ENCODE assay signal across 7 mouse cellular contexts in genomic region chr4:128804426-128805149, GRCm38 (mm10). TPM values are rescaled to one million over a fixed set of nuclear protein-coding genes. Genes with fewer than 3 reads are reported as not detected.
DNase-seq lines count a peak whose midpoint lies in the region; ATAC-seq lines count a peak whose summit lies in the region.

No protein-coding gene starts in this region.

- H3K27ac ChIP-seq in embryonic facial prominence, embryonic 11.5 days (replicated peaks; ENCODE audit: low read depth, low read length) = peak overlapping the region; percentile 98
- H3K27ac ChIP-seq in hindbrain, embryonic 16.5 days (ENCODE audit: low read depth, low read length) = peak overlapping the region; percentile 94

- no peaks in the 10 kb centered on the region for H3K36me3 ChIP-seq in embryonic facial prominence, embryonic 11.5 days (replicated peaks; ENCODE audit: control insufficient read depth, insufficient read depth, low read depth, low read length)
- no peaks in the 10 kb centered on the region for H3K36me3 ChIP-seq in hindbrain, embryonic 16.5 days (ENCODE audit: control insufficient read depth, insufficient read depth, low read length)

- peak overlapping the region; percentile 100 for H3K9ac ChIP-seq in embryonic facial prominence, embryonic 11.5 days (replicated peaks; ENCODE audit: low read length)
- H3K9ac ChIP-seq in hindbrain, embryonic 16.5 days (ENCODE audit: low read depth, low read length) = peak overlapping the region; percentile 95

- no peaks in the 10 kb centered on the region for H3K9me3 ChIP-seq in embryonic facial prominence, embryonic 11.5 days (replicated peaks; ENCODE audit: control insufficient read depth, low read length)
- no peaks in the 10 kb centered on the region for H3K9me3 ChIP-seq in hindbrain, embryonic 16.5 days (ENCODE audit: control insufficient read depth, low read length)

- peak; percentile 31 to 54 for DNase-seq in spleen, postnatal 10 days (ENCODE audit: low spot score in 2 of 2)
- no peak for DNase-seq in spleen, postnatal 4 days (ENCODE audit: low spot score in 2 of 2)
- peak; percentile 35 for DNase-seq in embryonic facial prominence, embryonic 11.5 days (ENCODE audit: low spot score)
- no peak for DNase-seq in right cerebral cortex, postnatal 25 days
- no peak for DNase-seq in left cerebral cortex, adult 9 months (ENCODE audit: low spot score in 2 of 2)

- peaks cover 12% of the 10 kb centered on the region for H3K4me1 ChIP-seq in embryonic facial prominence, embryonic 11.5 days (ENCODE audit: control insufficient read depth, insufficient read depth, low read length)
- peaks cover 28% of the 10 kb centered on the region for H3K4me1 ChIP-seq in hindbrain, embryonic 16.5 days (ENCODE audit: control insufficient read depth, insufficient read depth, low read depth, low read length)

- H3K4me3 ChIP-seq in embryonic facial prominence, embryonic 11.5 days (ENCODE audit: low read depth, low read length) = peak overlapping the region; percentile 88
- peak overlapping the region; percentile 87 for H3K4me3 ChIP-seq in hindbrain, embryonic 16.5 days (ENCODE audit: low read length)

- peak overlapping the region; percentile 95 for H3K4me2 ChIP-seq in embryonic facial prominence, embryonic 11.5 days (ENCODE audit: low read depth, low read length)
- H3K4me2 ChIP-seq in hindbrain, embryonic 16.5 days (ENCODE audit: low read length) = peak overlapping the region; percentile 97

- ATAC-seq in embryonic facial prominence, embryonic 11.5 days (replicated peaks; ENCODE audit: insufficient number of reproducible peaks, low FRiP score, low TSS enrichment, low read depth) = 0 out of 2 replicates have a peak, but pooled peaks have one; percentile 7
- ATAC-seq in hindbrain, embryonic 16.5 days = no peak
- ATAC-seq in megakaryocyte progenitor cell, adult 5-6 weeks (replicated peaks; ENCODE audit: poor library complexity) = 0 out of 2 replicates have a peak, but pooled peaks have one; percentile 9

- 5% methylated on average over 6 of the region's 6 CpGs for WGBS in embryonic facial prominence, embryonic 11.5 days
- 2% methylated on average over 6 of the region's 6 CpGs for WGBS in hindbrain, embryonic 16.5 days

- no peaks in the 10 kb centered on the region for H3K27me3 ChIP-seq in embryonic facial prominence, embryonic 11.5 days (ENCODE audit: control insufficient read depth, insufficient read depth, low read length)
- no peaks in the 10 kb centered on the region for H3K27me3 ChIP-seq in hindbrain, embryonic 16.5 days (replicated peaks; ENCODE audit: control insufficient read depth, insufficient read depth, low read length)

RNA-seq across cellular contexts. Expression of gene Zfp362, which starts 1.3 kb away (rescaled TPM):
- polyA plus RNA-seq in embryonic facial prominence, embryonic 11.5 days (2014; fragmentation: Nextera tagmentation; extraction: Ambion mirVana) = 31.1 and 34.3 TPM in 2 replicates
- polyA plus RNA-seq in hindbrain, embryonic 16.5 days (2015; fragmentation: Nextera tagmentation; extraction: Ambion mirVana) = 29.8 and 33.2 TPM in 2 replicates
- total RNA-seq in megakaryocyte progenitor cell, adult 5-6 weeks (2015) = 20.5 and 22.2 TPM in 2 replicates
- total RNA-seq in megakaryocyte progenitor cell, adult 5-6 weeks (2017) = 4.7 and 5.7 TPM in 2 replicates

RNA-seq across cellular contexts. Expression of gene A3galt2, which starts 49.4 kb away (rescaled TPM):
- 0.11 and 0.18 TPM in 2 replicates for polyA plus RNA-seq in embryonic facial prominence, embryonic 11.5 days (2014; fragmentation: Nextera tagmentation; extraction: Ambion mirVana)
- 0.23 and 0.36 TPM in 2 replicates for polyA plus RNA-seq in hindbrain, embryonic 16.5 days (2015; fragmentation: Nextera tagmentation; extraction: Ambion mirVana)
- total RNA-seq in megakaryocyte progenitor cell, adult 5-6 weeks (2015) = not detected in 2 replicates
- total RNA-seq in megakaryocyte progenitor cell, adult 5-6 weeks (2017) = not detected in 2 replicates

Comparison
In these comparisons a context has a peak if more than half of its experiments do, and no peak if none do; other contexts are left out.
1. DNase-seq: peak in spleen, postnatal 10 days (2 of 2) and embryonic facial prominence, embryonic 11.5 days (single experiment); none in spleen, postnatal 4 days (0 of 2), right cerebral cortex, postnatal 25 days (single experiment) and left cerebral cortex, adult 9 months (0 of 2).